Mouse (Mus musculus): ENCODE results near the gene Hyls1. TPM values are rescaled to one million over a fixed set of nuclear protein-coding genes. Genes with fewer than 3 reads are reported as not detected.
"Not testable (repeated sequence)": the region's sequence is repeated elsewhere in the genome, so short reads cannot be mapped to it uniquely, and the experiment has no call there.

The Hyls1 gene
- 16.4 and 21.3 TPM in 2 replicates for polyA plus RNA-seq (2014; fragmentation: Nextera tagmentation; extraction: Ambion mirVana)

DNA sequence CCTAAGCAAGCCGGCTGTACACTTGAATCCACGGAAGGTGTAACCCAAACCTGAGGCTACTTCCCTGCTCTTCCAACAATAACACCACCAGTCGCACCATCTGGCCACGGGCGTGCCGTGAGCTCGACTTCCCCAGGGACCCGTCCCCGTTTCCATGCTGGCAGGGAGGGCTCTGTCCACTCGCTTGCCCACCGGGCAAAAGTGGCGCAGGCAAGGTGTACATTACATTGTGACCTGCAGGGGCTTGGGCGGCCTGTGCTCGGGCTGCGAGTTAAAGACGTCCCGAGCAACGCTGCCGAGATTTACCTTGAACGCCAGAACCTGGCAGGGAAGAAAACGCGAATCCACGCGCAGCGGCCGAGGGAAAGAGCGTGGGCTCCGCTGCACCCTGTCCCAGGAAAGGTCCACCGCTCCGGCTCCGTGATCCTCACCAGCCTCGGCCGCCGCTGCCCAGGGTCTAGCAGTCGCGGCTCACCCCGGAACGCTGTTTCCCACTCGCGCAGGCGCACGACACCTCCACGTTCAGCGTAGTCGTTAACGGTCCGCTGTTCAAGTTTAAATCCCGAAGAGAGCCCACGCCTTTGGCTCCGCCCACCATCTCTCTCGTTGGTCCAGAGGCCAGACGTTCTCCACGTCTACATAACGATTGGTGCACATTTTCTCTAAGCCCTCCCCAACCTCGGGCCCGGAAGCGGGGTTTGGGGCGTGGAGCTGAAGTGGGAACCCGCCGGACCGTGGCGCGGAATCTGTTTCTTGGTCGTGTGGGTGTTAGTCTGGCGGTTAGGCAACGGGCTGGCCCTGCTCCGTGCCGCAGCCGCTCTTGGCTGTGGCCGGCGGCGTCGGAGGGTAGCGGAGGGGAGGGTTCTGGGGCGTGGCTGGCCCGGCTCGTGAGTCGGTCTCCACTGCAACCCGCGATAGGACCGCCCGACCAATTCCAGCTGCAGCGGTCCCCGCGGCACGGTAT is at the start of gene Hyls1, which contains the start of gene Pate2:
Gene Hyls1 (minus strand): TSS at position 828 of the 964 bp plus-strand sequence.
Gene Pate2 (plus strand): TSS at position 714 of the 964 bp plus-strand sequence.
- WGBS, result under 1% methylated on average over 86 of the region's 86 CpGs
- ATAC-seq (ENCODE audit: low FRiP score, low TSS enrichment), result peak; percentile 98

DNA sequence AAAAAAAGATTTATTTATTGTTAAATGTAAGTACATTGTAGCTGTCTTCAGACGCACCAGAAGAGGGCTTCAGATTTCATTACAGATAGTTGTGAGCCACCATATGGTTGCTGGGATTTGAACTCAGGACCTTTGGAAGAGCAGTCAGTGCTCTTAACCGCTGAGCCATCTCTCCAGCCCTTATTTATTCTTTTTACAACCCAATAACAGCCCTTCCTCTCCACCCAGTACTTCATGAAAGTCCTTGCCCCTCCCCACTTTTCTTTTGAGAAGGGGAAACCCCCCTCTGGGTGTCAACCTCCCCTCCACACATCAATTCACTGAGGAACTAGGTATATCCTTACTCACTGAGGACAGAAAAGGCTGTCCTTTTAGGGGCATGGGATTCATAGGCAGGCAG is 46.6 kb upstream of the Hyls1 start:
- ATAC-seq (ENCODE audit: low FRiP score, low TSS enrichment); DNase-seq; H3K27me3 ChIP-seq (ENCODE audit: control insufficient read depth, insufficient read depth, low read length); H3K4me2 ChIP-seq (ENCODE audit: low read length); H3K4me3 ChIP-seq (replicated peaks; ENCODE audit: low read depth, low read length); H3K4me1 ChIP-seq (ENCODE audit: control insufficient read depth, insufficient read depth, low read length); H3K9me3 ChIP-seq (ENCODE audit: control insufficient read depth, low read length); H3K36me3 ChIP-seq (ENCODE audit: control insufficient read depth, insufficient read depth, low read length); H3K9ac ChIP-seq (replicated peaks; ENCODE audit: low read length); H3K27ac ChIP-seq (replicated peaks; ENCODE audit: low read depth, low read length): not testable (repeated sequence)
- WGBS, result 75% methylated on average over 2 of the region's 2 CpGs

More for the DNA sequence above, at the start of gene Hyls1, which contains the start of gene Pate2:
- H3K27ac ChIP-seq (replicated peaks; ENCODE audit: low read depth, low read length), result peak within 1 kb of the TSS; percentile 90
- peak within 1 kb of the TSS; percentile 77 for H3K4me2 ChIP-seq (ENCODE audit: low read length)
- H3K4me3 ChIP-seq (replicated peaks; ENCODE audit: low read depth, low read length), result peak within 1 kb of the TSS; percentile 81
- peaks cover 9% of the 10 kb centered on the region; the same call in 1 of the 2 replicates for H3K4me1 ChIP-seq (ENCODE audit: control insufficient read depth, insufficient read depth, low read length)
- peaks cover 32% of the 10 kb centered on the region for H3K36me3 ChIP-seq (ENCODE audit: control insufficient read depth, insufficient read depth, low read length)
- peak within 1 kb of the TSS; percentile 78 for H3K9ac ChIP-seq (replicated peaks; ENCODE audit: low read length)
- H3K9me3 ChIP-seq (ENCODE audit: control insufficient read depth, low read length), result no peaks in the 10 kb centered on the region
- H3K27me3 ChIP-seq (ENCODE audit: control insufficient read depth, insufficient read depth, low read length), result no peaks in the 10 kb centered on the region
- DNase-seq, result peak; percentile 99

DNA sequence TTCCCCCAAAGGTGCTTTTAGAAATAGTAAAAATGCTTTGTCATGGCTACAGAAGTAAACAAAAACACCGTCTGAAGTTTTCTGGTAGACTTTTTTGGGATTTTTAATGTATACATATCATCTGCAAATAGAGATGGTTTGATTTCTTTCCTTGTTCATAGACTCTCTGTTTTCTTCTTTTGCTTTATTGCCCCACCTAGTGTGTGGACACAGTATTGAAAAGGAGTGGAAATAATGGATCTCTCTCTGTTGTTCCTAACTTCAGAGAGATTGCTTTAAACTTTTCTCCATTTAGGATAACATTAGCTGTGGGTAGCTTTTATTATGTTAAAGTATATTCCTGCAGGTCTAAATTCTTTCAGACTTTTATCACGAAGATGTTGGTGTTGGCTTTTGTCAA is 43.8 kb upstream of the Hyls1 start:
- ATAC-seq (ENCODE audit: low FRiP score, low TSS enrichment), result no peak
- Histone ChIP-seq H3K4me1 (ENCODE audit: control insufficient read depth, insufficient read depth, low read length) (no peaks in the 10 kb centered on the region), H3K9me3 (ENCODE audit: control insufficient read depth, low read length) (no peaks in the 10 kb centered on the region), H3K36me3 (ENCODE audit: control insufficient read depth, insufficient read depth, low read length) (no peaks in the 10 kb centered on the region), H3K4me2 (ENCODE audit: low read length) (no peak overlapping the region), H3K9ac (replicated peaks; ENCODE audit: low read length) (no peak overlapping the region), H3K27me3 (ENCODE audit: control insufficient read depth, insufficient read depth, low read length) (no peaks in the 10 kb centered on the region), H3K27ac (replicated peaks; ENCODE audit: low read depth, low read length) (no peak overlapping the region), H3K4me3 (replicated peaks; ENCODE audit: low read depth, low read length) (no peak overlapping the region)
- WGBS, result 27% methylated on average over 2 of the region's 2 CpGs
- DNase-seq, result peak; percentile 4

DNA sequence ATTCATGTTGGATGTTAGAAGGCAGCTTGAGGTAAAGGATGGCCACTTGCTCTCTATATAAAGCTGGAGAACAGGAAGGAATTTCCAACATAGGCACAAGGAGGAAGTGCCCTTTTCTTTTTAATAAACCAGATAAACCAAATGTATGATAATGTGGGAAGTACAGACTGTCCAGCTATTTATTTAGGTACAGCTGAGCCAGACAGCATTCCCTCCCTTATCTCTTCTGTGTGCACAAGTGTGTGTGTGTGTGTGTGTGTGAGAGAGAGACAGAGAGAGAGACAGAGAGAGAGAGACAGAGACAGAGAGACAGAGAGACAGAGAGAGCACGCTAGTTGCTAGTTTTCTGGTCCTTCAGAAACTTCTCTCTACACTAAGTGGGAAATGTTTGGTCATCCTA is 41.6 kb upstream of the Hyls1 start, which contains the start of gene Pate4:
Gene Pate4 (minus strand): TSS at position 101 of the 400 bp plus-strand sequence.
- Histone ChIP-seq H3K9me3 (ENCODE audit: control insufficient read depth, low read length) (no peaks in the 10 kb centered on the region), H3K27ac (replicated peaks; ENCODE audit: low read depth, low read length) (no peak within 1 kb of the TSS), H3K4me2 (ENCODE audit: low read length) (no peak within 1 kb of the TSS), H3K4me1 (ENCODE audit: control insufficient read depth, insufficient read depth, low read length) (no peaks in the 10 kb centered on the region), H3K36me3 (ENCODE audit: control insufficient read depth, insufficient read depth, low read length) (no peaks in the 10 kb centered on the region), H3K27me3 (ENCODE audit: control insufficient read depth, insufficient read depth, low read length) (no peaks in the 10 kb centered on the region), H3K9ac (replicated peaks; ENCODE audit: low read length) (no peak within 1 kb of the TSS), H3K4me3 (replicated peaks; ENCODE audit: low read depth, low read length) (no peak within 1 kb of the TSS)
- no peak for ATAC-seq (ENCODE audit: low FRiP score, low TSS enrichment)
- DNase-seq, result no peak
- WGBS, result 92% methylated on average over 1 of the region's 1 CpGs

DNA sequence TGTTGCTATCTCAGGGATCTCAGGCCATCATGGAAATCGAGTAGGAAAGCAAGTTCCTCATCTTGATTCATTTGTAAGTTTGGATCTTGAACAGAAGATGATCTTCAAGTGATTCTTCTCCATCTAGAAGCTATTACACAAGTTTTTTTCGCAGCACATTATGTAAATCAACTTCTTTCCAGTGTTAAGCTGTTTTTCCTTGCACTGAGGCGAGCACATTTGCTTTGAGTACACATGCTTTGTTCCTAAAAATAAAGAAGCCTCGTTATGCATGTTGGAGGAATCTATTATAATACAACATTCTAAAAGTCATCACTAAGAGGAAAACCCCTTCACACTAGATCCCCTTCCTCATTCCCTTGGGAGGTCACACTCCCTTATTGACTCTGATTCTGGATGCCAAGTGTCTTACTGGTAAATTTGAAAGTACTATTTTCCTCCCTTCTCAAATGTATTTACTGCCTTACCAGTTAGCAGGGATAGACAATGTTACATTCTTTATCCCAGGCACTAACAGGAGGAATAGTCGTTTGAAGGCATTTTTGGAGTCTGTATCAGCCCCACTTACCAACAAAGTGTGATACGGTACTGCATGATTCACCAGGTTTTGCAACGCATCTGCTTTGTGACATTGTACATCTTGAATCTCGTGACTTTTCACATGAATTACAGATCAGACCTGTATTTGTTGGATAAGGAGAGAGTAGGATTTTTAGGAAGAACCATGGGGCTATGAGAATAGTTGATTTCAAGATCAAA is 37.6 kb upstream of the Hyls1 start:
- no peaks in the 10 kb centered on the region for H3K27me3 ChIP-seq (ENCODE audit: control insufficient read depth, insufficient read depth, low read length)
- no peak overlapping the region for H3K9ac ChIP-seq (replicated peaks; ENCODE audit: low read length)
- ATAC-seq (ENCODE audit: low FRiP score, low TSS enrichment), result no peak
- no peak overlapping the region for H3K4me3 ChIP-seq (replicated peaks; ENCODE audit: low read depth, low read length)
- H3K9me3 ChIP-seq (ENCODE audit: control insufficient read depth, low read length), result no peaks in the 10 kb centered on the region
- DNase-seq, result no peak
- H3K4me1 ChIP-seq (ENCODE audit: control insufficient read depth, insufficient read depth, low read length), result no peaks in the 10 kb centered on the region
- no peak overlapping the region for H3K27ac ChIP-seq (replicated peaks; ENCODE audit: low read depth, low read length)
- 69% methylated on average over 8 of the region's 8 CpGs for WGBS
- H3K4me2 ChIP-seq (ENCODE audit: low read length), result no peak overlapping the region
- H3K36me3 ChIP-seq (ENCODE audit: control insufficient read depth, insufficient read depth, low read length), result no peaks in the 10 kb centered on the region

DNA sequence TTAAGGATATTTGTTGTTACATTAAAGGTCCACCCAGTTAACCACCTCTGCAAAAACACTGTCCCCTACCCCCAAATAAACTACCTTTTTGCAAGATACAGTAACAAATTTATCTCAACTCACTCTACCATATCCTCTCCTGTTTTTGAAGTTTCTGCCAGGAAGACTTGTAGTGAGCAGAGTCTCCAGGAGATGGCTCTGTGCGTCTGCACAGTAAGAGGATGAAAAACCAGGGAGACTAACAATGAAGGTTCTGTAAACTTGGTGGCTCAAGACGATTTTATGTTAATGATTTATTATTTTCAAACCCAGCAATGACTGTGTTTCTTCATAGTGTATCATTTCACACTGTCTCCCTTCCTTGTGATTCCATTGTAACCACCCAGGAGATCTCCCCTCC is 22.7 kb upstream of the Hyls1 start:
- 17% methylated on average over 2 of the region's 2 CpGs for WGBS
- Histone ChIP-seq H3K4me2 (ENCODE audit: low read length) (no peak overlapping the region), H3K9ac (replicated peaks; ENCODE audit: low read length) (no peak overlapping the region), H3K4me3 (replicated peaks; ENCODE audit: low read depth, low read length) (no peak overlapping the region), H3K27ac (replicated peaks; ENCODE audit: low read depth, low read length) (no peak overlapping the region), H3K9me3 (ENCODE audit: control insufficient read depth, low read length) (no peaks in the 10 kb centered on the region), H3K36me3 (ENCODE audit: control insufficient read depth, insufficient read depth, low read length) (no peaks in the 10 kb centered on the region), H3K27me3 (ENCODE audit: control insufficient read depth, insufficient read depth, low read length) (no peaks in the 10 kb centered on the region), H3K4me1 (ENCODE audit: control insufficient read depth, insufficient read depth, low read length) (no peaks in the 10 kb centered on the region)
- ATAC-seq (ENCODE audit: low FRiP score, low TSS enrichment) (no peak), DNase-seq (peak; percentile 51)

DNA sequence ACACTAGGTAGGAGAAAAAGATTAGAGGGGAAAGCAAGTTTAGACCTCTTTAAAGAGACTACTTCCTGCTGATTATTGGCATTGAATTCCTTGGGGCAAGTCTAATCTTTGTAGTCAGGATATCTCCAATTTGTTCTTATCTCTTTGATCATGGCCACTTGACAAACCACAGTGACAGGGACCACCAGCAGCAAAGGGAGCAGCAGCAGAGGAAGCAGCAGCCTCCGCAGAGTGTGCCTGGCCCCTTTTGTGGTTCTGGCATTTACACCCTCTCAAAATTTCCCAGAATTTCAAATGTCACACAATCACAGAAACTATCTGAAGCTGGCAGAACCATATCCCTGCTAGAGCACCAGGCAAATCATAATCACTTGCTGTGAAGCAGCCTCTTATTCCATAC is 17.5 kb upstream of the Hyls1 start:
- Histone ChIP-seq H3K4me3 (replicated peaks; ENCODE audit: low read depth, low read length) (no peak overlapping the region), H3K9me3 (ENCODE audit: control insufficient read depth, low read length) (no peaks in the 10 kb centered on the region), H3K4me2 (ENCODE audit: low read length) (no peak overlapping the region), H3K4me1 (ENCODE audit: control insufficient read depth, insufficient read depth, low read length) (no peaks in the 10 kb centered on the region), H3K9ac (replicated peaks; ENCODE audit: low read length) (no peak overlapping the region), H3K27ac (replicated peaks; ENCODE audit: low read depth, low read length) (no peak overlapping the region), H3K27me3 (ENCODE audit: control insufficient read depth, insufficient read depth, low read length) (no peaks in the 10 kb centered on the region), H3K36me3 (ENCODE audit: control insufficient read depth, insufficient read depth, low read length) (no peaks in the 10 kb centered on the region)
- ATAC-seq (ENCODE audit: low FRiP score, low TSS enrichment), result no peak
- no peak for DNase-seq
- 34% methylated on average over 1 of the region's 1 CpGs for WGBS

DNA sequence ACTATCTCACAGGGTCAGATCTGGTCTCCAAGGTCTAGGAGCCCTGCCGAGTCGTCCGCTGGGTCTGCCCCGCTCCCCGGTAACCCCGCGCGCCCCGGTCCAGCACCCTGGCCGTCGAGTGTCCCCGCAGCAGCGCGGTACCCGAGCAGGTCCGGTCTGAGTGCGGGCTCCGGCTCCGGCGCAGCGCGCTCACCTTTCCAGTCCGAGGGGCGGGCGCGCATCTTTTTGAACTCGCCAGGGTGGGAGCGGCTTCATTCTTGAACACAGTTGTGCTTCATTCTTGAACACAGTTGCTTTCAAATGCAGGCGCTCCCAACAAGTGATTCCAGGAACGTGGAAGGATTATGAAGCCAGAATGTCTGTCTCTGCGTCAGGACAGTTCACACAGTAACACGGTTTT is 4.2 kb upstream of the Hyls1 start:
- H3K4me2 ChIP-seq (ENCODE audit: low read length), result peak overlapping the region; percentile 57
- DNase-seq (no peak), ATAC-seq (ENCODE audit: low FRiP score, low TSS enrichment) (no peak)
- 0 out of 2 replicates have a peak overlapping the region, but pooled peaks have one; percentile 17 for H3K9ac ChIP-seq (replicated peaks; ENCODE audit: low read length)
- H3K36me3 ChIP-seq (ENCODE audit: control insufficient read depth, insufficient read depth, low read length), result no peaks in the 10 kb centered on the region
- H3K4me3 ChIP-seq (replicated peaks; ENCODE audit: low read depth, low read length), result peak overlapping the region; percentile 29
- no peaks in the 10 kb centered on the region for H3K27me3 ChIP-seq (ENCODE audit: control insufficient read depth, insufficient read depth, low read length)
- H3K4me1 ChIP-seq (ENCODE audit: control insufficient read depth, insufficient read depth, low read length), result no peaks in the 10 kb centered on the region
- H3K27ac ChIP-seq (replicated peaks; ENCODE audit: low read depth, low read length), result no peak overlapping the region
- WGBS, result 4% methylated on average over 32 of the region's 32 CpGs
- H3K9me3 ChIP-seq (ENCODE audit: control insufficient read depth, low read length), result no peaks in the 10 kb centered on the region

All from midbrain, embryonic 14.5 days (tissue).